Mouse (Mus musculus): ENCODE results near the gene Acsl5.

DNA sequence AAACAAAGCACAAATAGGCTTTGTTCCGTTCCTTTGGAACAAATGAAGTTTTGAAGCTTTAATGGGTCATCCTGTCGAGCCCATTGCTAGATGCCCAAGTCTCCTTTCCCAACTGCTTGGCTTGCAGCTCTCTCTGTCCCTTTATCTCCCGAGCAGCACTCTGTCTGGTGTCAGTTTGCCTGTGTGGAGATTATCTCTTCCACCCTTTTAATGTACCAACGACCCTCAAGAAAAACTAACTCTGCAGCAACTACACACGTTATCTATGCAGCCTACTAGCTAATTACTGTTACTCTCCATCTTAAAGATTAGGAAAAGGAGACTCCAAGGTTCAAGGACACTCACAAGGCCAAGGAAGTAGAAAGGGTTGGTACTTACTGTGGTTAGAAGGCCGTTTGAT, 21.6 kb downstream of the Acsl5 start:
- TF ChIP-seq CEBPB (IDR thresholded peaks at IDR 0.05; ENCODE audit: insufficient read depth, poor library complexity, severe bottlenecking) (no peak), MYOD1 (IDR thresholded peaks at IDR 0.05; ENCODE audit: control insufficient read depth in 1 of 3, insufficient read length in 2 of 3, low read depth in 2 of 3) (no peak), TCF12 (IDR thresholded peaks at IDR 0.05; ENCODE audit: insufficient read depth, poor library complexity, severe bottlenecking) (no peak), USF1 (IDR thresholded peaks at IDR 0.05; ENCODE audit: low read depth) (no peak), POLR2A (IDR thresholded peaks at IDR 0.05; ENCODE audit: insufficient read length, low read depth) (no peak), POLR2AphosphoS2 (IDR thresholded peaks at IDR 0.05; ENCODE audit: insufficient read length, low read depth) (no peak), E2F4 (IDR thresholded peaks at IDR 0.05; ENCODE audit: insufficient read depth) (no peak)

Data from myocyte (in vitro differentiated cells).